Mouse (Mus musculus): ENCODE data around the gene Usp8. TPM values are rescaled to one million over a fixed set of nuclear protein-coding genes. Genes with fewer than 3 reads are reported as not detected.

Usp8 gene
- total RNA-seq, 1 experiment from 2014 or later, result 69.2 TPM

DNA sequence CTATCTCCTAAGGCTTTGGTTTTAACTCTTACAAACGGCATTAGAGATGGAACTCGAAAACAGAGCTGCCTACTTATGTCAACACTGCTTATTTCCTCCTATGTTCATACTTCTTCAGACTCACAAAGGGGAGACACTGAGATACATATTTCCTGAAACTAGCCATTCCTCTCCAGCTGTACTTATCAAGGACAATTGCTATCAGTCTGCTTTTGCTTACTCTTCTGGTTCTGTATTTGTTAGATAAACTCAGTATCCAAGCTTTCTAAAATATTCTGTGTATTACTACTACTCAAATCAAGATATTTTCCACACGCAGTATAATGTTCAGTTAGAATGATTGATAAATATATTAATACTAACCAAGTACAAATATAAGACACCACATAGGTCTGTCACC lies 94.9 kb downstream of the Usp8 start:
- ATAC-seq (replicated peaks; ENCODE audit: low read depth, poor library complexity, severe bottlenecking), result no peak

Other genes with a start within 250 kb of the Usp8 start
- 78.1 and 85.9 TPM in 2 replicates for gene Atp8b4, start 206.7 kb upstream of the Usp8 start, total RNA-seq (2017)
- gene Slc27a2, start 154.9 kb upstream of the Usp8 start, total RNA-seq (2017), result 0.55 and 0.68 TPM in 2 replicates
- gene Hdc, start 88.0 kb upstream of the Usp8 start, total RNA-seq (2017), result 16.9 and 19.1 TPM in 2 replicates
- 50.3 and 54.1 TPM in 2 replicates for gene Gabpb1, start 31.0 kb upstream of the Usp8 start, total RNA-seq (2017)
- gene Usp50, start 76.1 kb downstream of the Usp8 start, total RNA-seq (2017), result 0.15 and 0.32 TPM in 2 replicates
- gene Trpm7, start 168.9 kb downstream of the Usp8 start, total RNA-seq (2017), result 76.3 and 80.2 TPM in 2 replicates
- gene Sppl2a, start 225.9 kb downstream of the Usp8 start, total RNA-seq (2017), result 34.6 and 36.8 TPM in 2 replicates

All from common myeloid progenitor, adult 5-6 weeks (primary cell).